Comparison of ENCODE assay signal across 23 mouse cellular contexts in genomic region chr2:148864966-148865365, GRCm38 (mm10). TPM values are rescaled to one million over a fixed set of nuclear protein-coding genes. Genes with fewer than 3 reads are reported as not detected.
DNase-seq lines count a peak whose midpoint lies in the region; ATAC-seq and TF ChIP-seq lines count a peak whose summit lies in the region.
"Had no signal": no experiment of that assay in that cellular context is flagged by ENCODE, and none has a peak within 500 bp of the region (broad histone marks: within the 10 kb centered on the region; RNA-seq: fewer than 3 reads in every experiment).

Gene 9230104L09Rik, minus strand, starts transcription at chr2:148865038.

- peak; percentile 89 for ATAC-seq in heart, embryonic 16.5 days (replicated peaks; ENCODE audit: extremely low read depth, insufficient read depth, low FRiP score)
- ATAC-seq: forebrain, embryonic 13.5 days had no signal

- H3K27me3 ChIP-seq in testis, adult 2 months (ENCODE audit: control insufficient read depth, insufficient read depth, low read length), result no peaks in the 10 kb centered on the region
- H3K27me3 ChIP-seq in heart, embryonic 16.5 days (ENCODE audit: control insufficient read depth, insufficient read depth, low read length), result no peaks in the 10 kb centered on the region
- no peaks in the 10 kb centered on the region for H3K27me3 ChIP-seq in hindbrain, embryonic 10.5 days (ENCODE audit: insufficient read depth, poor library complexity, severe bottlenecking)
- H3K27me3 ChIP-seq: embryonic facial prominence, embryonic 15.5 days; forebrain, embryonic 13.5 days; hindbrain, embryonic 15.5 days had no signal

- no peaks in the 10 kb centered on the region for H3K9me3 ChIP-seq in heart, embryonic 16.5 days (replicated peaks; ENCODE audit: control insufficient read depth, low read length)
- no peaks in the 10 kb centered on the region for H3K9me3 ChIP-seq in hindbrain, embryonic 10.5 days
- H3K9me3 ChIP-seq: embryonic facial prominence, embryonic 15.5 days; forebrain, embryonic 13.5 days; hindbrain, embryonic 15.5 days had no signal

- H3K9ac ChIP-seq in heart, embryonic 16.5 days (ENCODE audit: low read length), result no peak within 1 kb of the TSS
- H3K9ac ChIP-seq: embryonic facial prominence, embryonic 15.5 days; forebrain, embryonic 13.5 days; hindbrain, embryonic 15.5 days had no signal

- no peak for TF ChIP-seq POLR2A in testis, adult 2 months (IDR thresholded peaks at IDR 0.05; ENCODE audit: control insufficient read depth, low read depth, low read length)

- DNase-seq in gastrocnemius, postnatal 25 days, result peak; percentile 32
- DNase-seq in gastrocnemius, postnatal 4 days (ENCODE audit: low spot score in 2 of 2), result no peak
- DNase-seq in testis, postnatal 10 days (ENCODE audit: low spot score), result no peak
- no peak for DNase-seq in hindbrain, embryonic 10.5 days (ENCODE audit: low spot score)
- no peak for DNase-seq in embryo, embryonic 10.5 days (ENCODE audit: low spot score)
- no peak for DNase-seq in layer of hippocampus, adult 18-20 months (ENCODE audit: low spot score in 2 of 2)
- DNase-seq: B cell, adult 2 months; cerebellum, adult 11-12 months; kidney, adult 11 months; kidney, postnatal 25 days; thymus, postnatal 4 days had no signal

- no peaks in the 10 kb centered on the region for H3K36me3 ChIP-seq in testis, adult 2 months (ENCODE audit: control insufficient read depth, insufficient read depth, low read length)
- H3K36me3 ChIP-seq in heart, embryonic 16.5 days (ENCODE audit: control insufficient read depth, insufficient read depth), result no peaks in the 10 kb centered on the region
- peaks cover under 1% of the 10 kb centered on the region; the same call in 1 of the 2 replicates for H3K36me3 ChIP-seq in hindbrain, embryonic 10.5 days
- H3K36me3 ChIP-seq: embryonic facial prominence, embryonic 15.5 days; hindbrain, embryonic 15.5 days had no signal

- no peak for TF ChIP-seq CTCF in testis, adult 2 months (IDR thresholded peaks at IDR 0.05; ENCODE audit: control insufficient read depth, insufficient read depth, insufficient replicate concordance, low read depth, low read length)

- no peaks in the 10 kb centered on the region for H3K4me1 ChIP-seq in testis, adult 2 months (ENCODE audit: control insufficient read depth, insufficient read depth, low read length)
- H3K4me1 ChIP-seq in heart, embryonic 16.5 days (ENCODE audit: control insufficient read depth, insufficient read depth, low read length), result peaks cover 14% of the 10 kb centered on the region
- H3K4me1 ChIP-seq in hindbrain, embryonic 10.5 days (replicated peaks), result no peaks in the 10 kb centered on the region
- H3K4me1 ChIP-seq: embryonic facial prominence, embryonic 15.5 days; forebrain, embryonic 13.5 days; hindbrain, embryonic 15.5 days had no signal

- H3K4me3 ChIP-seq in testis, adult 2 months (ENCODE audit: control insufficient read depth, low read depth, low read length), result no peak within 1 kb of the TSS
- H3K4me3 ChIP-seq in heart, embryonic 16.5 days (ENCODE audit: low read length), result no peak within 1 kb of the TSS
- H3K4me3 ChIP-seq in hindbrain, embryonic 10.5 days, result no peak within 1 kb of the TSS
- H3K4me3 ChIP-seq: embryonic facial prominence, embryonic 15.5 days; forebrain, embryonic 13.5 days; hindbrain, embryonic 15.5 days had no signal

- H3K4me2 ChIP-seq in heart, embryonic 16.5 days (ENCODE audit: low read depth, low read length), result peak within 1 kb of the TSS; percentile 26; the same call in 1 of the 2 replicates
- H3K4me2 ChIP-seq: embryonic facial prominence, embryonic 15.5 days; forebrain, embryonic 13.5 days; hindbrain, embryonic 15.5 days; midbrain, embryonic 11.5 days had no signal

- H3K27ac ChIP-seq in testis, adult 2 months (ENCODE audit: control insufficient read depth, insufficient read depth, low read depth, low read length), result peak within 1 kb of the TSS; percentile 57
- H3K27ac ChIP-seq in heart, embryonic 16.5 days (ENCODE audit: low read length), result peak within 1 kb of the TSS; percentile 85
- no peak within 1 kb of the TSS for H3K27ac ChIP-seq in hindbrain, embryonic 10.5 days
- H3K27ac ChIP-seq: embryonic facial prominence, embryonic 15.5 days; forebrain, embryonic 13.5 days; hindbrain, embryonic 15.5 days had no signal

- 19% methylated on average over 2 of the region's 2 CpGs for WGBS in heart, embryonic 16.5 days
- 67% methylated on average over 2 of the region's 2 CpGs for WGBS in hindbrain, embryonic 10.5 days

RNA-seq across cellular contexts. Expression of gene 9230104L09Rik, which starts in this region (rescaled TPM):
- 1 to 10 TPM; 1.3 to 1.4 TPM for total RNA-seq in gastrocnemius, postnatal 25 days (2021)
- not detected for total RNA-seq in gastrocnemius, postnatal 4 days (2021)
- polyA plus RNA-seq in testis, adult 2 months (2012; rRNA removed), result 21.7 and 25.8 TPM in 2 replicates
- 0.38 and 0.71 TPM in 2 replicates for polyA plus RNA-seq in heart, embryonic 16.5 days (2015; fragmentation: Nextera tagmentation; extraction: Ambion mirVana)
- polyA plus RNA-seq in hindbrain, embryonic 10.5 days (2016; fragmentation: Nextera tagmentation; extraction: Ambion mirVana), result not detected in 2 replicates
- total RNA-seq in layer of hippocampus, adult 18-20 months (2021), result not detected
- total RNA-seq: common myeloid progenitor, adult 5-6 weeks; ES-E14; left cerebral cortex, adult 18-20 months had no signal
- polyA plus RNA-seq: embryonic facial prominence, embryonic 15.5 days; forebrain, embryonic 13.5 days; hindbrain, embryonic 15.5 days; limb, embryonic 14.5 days; midbrain, embryonic 11.5 days; small intestine, adult 2 months; stomach, embryonic 16.5 days had no signal

Comparison
In these comparisons a context has a peak if more than half of its experiments do, and no peak if none do; other contexts are left out.
1. RNA of gene 9230104L09Rik (polyA plus RNA-seq): 21.7 to 25.8 TPM in testis, adult 2 months; 0.38 to 0.71 TPM in heart, embryonic 16.5 days and not detected in hindbrain, embryonic 10.5 days; every median in the first group is over 10 times any median in the second.
2. Peak in ATAC-seq, H3K27ac ChIP-seq and H3K4me2 ChIP-seq in heart, embryonic 16.5 days; RNA of the gene not detected or under 1 TPM.